Mouse (Mus musculus) cerebral cortex, adult 2 months (tissue): ENCODE results near the gene Mbnl2.

Experiments used
- WGBS: fragments of 180-500 bp; shearing (Covaris S2); methylation state at CpG from one replicate; pipeline ENCODE4 v1.1.7; 2018; 5-methylcytosine and 5-hydroxymethylcytosine counted together

Gene Mbnl2

GRCm38 (mm10) chr14:120330881-120331514, 55.5 kb downstream of the Mbnl2 start:
- 64% methylated on average over 13 of the region's 13 CpGs for WGBS

- 63% methylated on average over 15 of the region's 15 CpGs for WGBS
Measured at GRCm38 (mm10) chr14:120333465-120334243, 58.2 kb downstream of the Mbnl2 start.

GRCm38 (mm10) chr14:120335366-120335765, 59.9 kb downstream of the Mbnl2 start:
- 79% methylated on average over 9 of the region's 9 CpGs for WGBS

GRCm38 (mm10) chr14:120335871-120336270, 60.4 kb downstream of the Mbnl2 start:
- WGBS, result 67% methylated on average over 6 of the region's 6 CpGs

GRCm38 (mm10) chr14:120336380-120336779, 60.9 kb downstream of the Mbnl2 start:
- 51% methylated on average over 7 of the region's 7 CpGs for WGBS

- 65% methylated on average over 8 of the region's 8 CpGs for WGBS
Measured at GRCm38 (mm10) chr14:120336841-120337240, 61.4 kb downstream of the Mbnl2 start.

GRCm38 (mm10) chr14:120337731-120338462, 62.4 kb downstream of the Mbnl2 start:
- 48% methylated on average over 7 of the region's 7 CpGs for WGBS

- 74% methylated on average over 3 of the region's 3 CpGs for WGBS
Measured at GRCm38 (mm10) chr14:120338706-120339105, 63.2 kb downstream of the Mbnl2 start.

GRCm38 (mm10) chr14:120341912-120342311, 66.4 kb downstream of the Mbnl2 start:
- WGBS, result 57% methylated on average over 6 of the region's 6 CpGs

- WGBS, result 80% methylated on average over 7 of the region's 7 CpGs
Measured at GRCm38 (mm10) chr14:120342321-120342720, 66.9 kb downstream of the Mbnl2 start.

GRCm38 (mm10) chr14:120344641-120345040, 69.2 kb downstream of the Mbnl2 start:
- 88% methylated on average over 4 of the region's 4 CpGs for WGBS

- 71% methylated on average over 11 of the region's 11 CpGs for WGBS
Measured at GRCm38 (mm10) chr14:120347410-120348315, 72.2 kb downstream of the Mbnl2 start.

- 79% methylated on average over 4 of the region's 4 CpGs for WGBS
Measured at GRCm38 (mm10) chr14:120349332-120349731, 73.9 kb downstream of the Mbnl2 start.

- 73% methylated on average over 14 of the region's 14 CpGs for WGBS
Measured at GRCm38 (mm10) chr14:120352136-120352843, 76.8 kb downstream of the Mbnl2 start.

- WGBS, result 46% methylated on average over 11 of the region's 11 CpGs
Measured at GRCm38 (mm10) chr14:120353211-120353610, 77.7 kb downstream of the Mbnl2 start.

- 49% methylated on average over 6 of the region's 6 CpGs for WGBS
Measured at GRCm38 (mm10) chr14:120354595-120354994, 79.1 kb downstream of the Mbnl2 start.

- 26% methylated on average over 14 of the region's 14 CpGs for WGBS
Measured at GRCm38 (mm10) chr14:120355040-120355741, 79.7 kb downstream of the Mbnl2 start.

- WGBS, result 64% methylated on average over 10 of the region's 10 CpGs
Measured at GRCm38 (mm10) chr14:120355742-120356440, 80.4 kb downstream of the Mbnl2 start.

- 97% methylated on average over 19 of the region's 19 CpGs for WGBS
Measured at GRCm38 (mm10) chr14:120357321-120358070, 82.0 kb downstream of the Mbnl2 start.
